Mouse (Mus musculus) neural tube, embryonic 12.5 days (tissue): ENCODE measurements around the gene C130074G19Rik. TPM values are rescaled to one million over a fixed set of nuclear protein-coding genes. Genes with fewer than 3 reads are reported as not detected.

Source experiments
- ATAC-seq: fragments of 200-750 bp; cut with Nextera tagmentation; 2 replicates; pipeline ENCODE4 v1.8.0; 2017; ENCODE audit warnings: low read depth, mild to moderate bottlenecking, moderate TSS enrichment, moderate library complexity; ENCODE audit not compliant: low FRiP score
- H3K27ac ChIP-seq: fragments of 300-500 bp; sonication (generic); 2 replicates; pipeline ENCODE4 v1.5.1; 2016
- H3K27me3 ChIP-seq: fragments of 300-500 bp; sonication (generic); replicated peaks from 2 replicates; pipeline ENCODE4 v1.6.1; 2016; ENCODE audit warnings: mild to moderate bottlenecking
- H3K36me3 ChIP-seq: fragments of 300-500 bp; sonication (generic); 2 replicates; pipeline ENCODE4 v1.6.1; 2016; ENCODE audit warnings: mild to moderate bottlenecking
- H3K4me1 ChIP-seq: fragments of 300-500 bp; sonication (generic); 2 replicates; pipeline ENCODE4 v1.6.1; 2016
- H3K4me2 ChIP-seq: fragments of 300-500 bp; sonication (generic); replicated peaks from 2 replicates; pipeline ENCODE4 v1.6.1; 2016; ENCODE audit warnings: mild to moderate bottlenecking
- H3K4me3 ChIP-seq: fragments of 300-500 bp; sonication (generic); 2 replicates; pipeline ENCODE4 v1.5.1; 2016
- H3K9ac ChIP-seq: fragments of 300-500 bp; sonication (generic); 2 replicates; pipeline ENCODE4 v1.6.1; 2016; ENCODE audit warnings: mild to moderate bottlenecking
- H3K9me3 ChIP-seq: fragments of 300-500 bp; sonication (generic); 2 replicates; pipeline ENCODE4 v1.6.1; 2016; ENCODE audit warnings: mild to moderate bottlenecking
- WGBS: fragments of 180-500 bp; shearing (Covaris S2); methylation state at CpG from one replicate; pipeline ENCODE4 v1.1.7; 2016; 5-methylcytosine and 5-hydroxymethylcytosine counted together
- polyA plus RNA-seq: library from polyadenylated mRNA; unstranded; fragments of >200 nt; fragmentation: Nextera tagmentation; extraction: Ambion mirVana; gene quantifications from 2 replicates; pipeline ENCODE4 v1.2.1, GENCODE M21; 2016

The C130074G19Rik gene
- polyA plus RNA-seq, 1 experiment from 2014 or later = 1.2 TPM

- Histone ChIP-seq H3K27ac (no peak overlapping the region), H3K4me1 (peaks cover 3% of the 10 kb centered on the region; the same call in 1 of the 2 replicates), H3K9me3 (no peaks in the 10 kb centered on the region), H3K9ac (no peak overlapping the region), H3K36me3 (no peaks in the 10 kb centered on the region), H3K27me3 (peaks cover 17% of the 10 kb centered on the region; the same call in 1 of the 2 replicates), H3K4me3 (no peak overlapping the region), H3K4me2 (peak overlapping the region; percentile 40)
- 35% methylated on average over 5 of the region's 5 CpGs for WGBS
- no peak for ATAC-seq
Observed at GRCm38 (mm10) chr1:184853339-184853738, 29.7 kb downstream of the C130074G19Rik start.

DNA sequence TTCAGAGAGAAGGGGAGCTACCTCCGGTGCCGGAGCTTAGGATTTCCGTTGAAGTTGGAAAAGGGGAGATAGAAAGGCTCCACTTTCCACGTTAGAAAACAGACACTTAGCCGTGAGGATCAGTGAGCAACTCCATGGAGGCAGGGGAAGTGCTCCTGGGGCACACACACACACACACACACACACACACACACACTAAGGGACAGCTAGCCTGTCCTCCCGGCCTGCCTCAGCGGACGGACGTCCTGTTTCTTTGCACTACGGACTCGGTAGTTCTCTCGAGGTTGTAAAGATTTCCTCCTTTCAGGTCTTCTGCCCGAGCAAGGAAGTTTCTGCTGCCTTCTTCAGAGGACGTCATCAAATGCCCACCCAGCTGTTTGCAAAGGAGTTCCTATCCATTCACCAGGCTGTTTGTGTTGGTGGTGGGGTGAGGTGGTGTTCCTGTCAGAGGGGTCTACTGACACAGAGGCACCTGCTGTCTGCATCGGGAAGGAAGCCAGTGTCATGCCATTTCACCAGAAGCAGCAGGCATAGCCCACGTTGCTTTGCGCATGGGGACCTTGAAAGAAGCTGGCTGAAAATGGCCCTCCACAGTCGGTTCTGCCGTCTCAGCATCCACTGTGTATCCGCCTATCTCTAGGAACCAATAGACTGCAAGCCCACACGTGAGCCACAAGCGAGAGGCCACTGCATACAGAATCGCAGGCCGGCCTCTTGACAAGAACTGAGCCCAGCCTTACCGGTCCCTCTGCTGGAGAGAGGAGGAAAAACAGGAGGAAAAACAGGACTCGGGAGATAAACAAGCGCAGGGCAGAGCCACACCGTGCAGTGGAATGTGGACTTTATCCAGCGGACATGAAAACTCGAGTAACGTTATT lies 31.0 kb downstream of the C130074G19Rik start:
- Histone ChIP-seq H3K4me2 (peak overlapping the region; percentile 50), H3K4me3 (0 out of 2 replicates have a peak overlapping the region, but pooled peaks have one; percentile 5), H3K9me3 (no peaks in the 10 kb centered on the region), H3K27ac (no peak overlapping the region), H3K9ac (no peak overlapping the region), H3K4me1 (peaks cover 3% of the 10 kb centered on the region; the same call in 1 of the 2 replicates), H3K36me3 (no peaks in the 10 kb centered on the region), H3K27me3 (peaks cover 18% of the 10 kb centered on the region; the same call in 1 of the 2 replicates)
- WGBS = 20% methylated on average over 31 of the region's 31 CpGs
- peak; percentile 80 for ATAC-seq

DNA sequence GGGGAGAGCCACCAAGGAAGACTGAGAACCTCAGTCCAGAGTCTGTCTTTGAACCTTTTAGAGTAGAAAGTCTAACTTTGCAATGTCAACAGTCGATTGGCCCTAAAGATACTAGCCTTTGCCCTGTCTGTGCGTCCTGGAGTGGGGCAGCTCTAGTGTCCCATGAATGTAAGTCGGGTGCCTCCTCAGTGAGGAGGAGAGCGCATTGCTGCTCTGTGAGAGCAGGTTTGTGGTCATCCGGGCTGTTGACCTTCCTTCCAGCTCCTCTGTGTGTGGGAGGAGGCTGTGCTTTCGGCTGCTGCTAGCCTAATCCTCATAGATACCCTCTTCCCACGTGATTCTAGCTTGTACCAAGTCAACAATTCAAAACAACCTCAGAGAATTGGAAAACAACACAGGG lies 31.9 kb downstream of the C130074G19Rik start:
- peaks cover 6% of the 10 kb centered on the region for H3K4me1 ChIP-seq
- no peak overlapping the region for H3K27ac ChIP-seq
- no peak for ATAC-seq
- H3K4me2 ChIP-seq = no peak overlapping the region
- no peaks in the 10 kb centered on the region for H3K9me3 ChIP-seq
- no peak overlapping the region for H3K9ac ChIP-seq
- H3K4me3 ChIP-seq = no peak overlapping the region
- no peaks in the 10 kb centered on the region for H3K36me3 ChIP-seq
- peaks cover 25% of the 10 kb centered on the region; the same call in 1 of the 2 replicates for H3K27me3 ChIP-seq
- 59% methylated on average over 7 of the region's 7 CpGs for WGBS

DNA sequence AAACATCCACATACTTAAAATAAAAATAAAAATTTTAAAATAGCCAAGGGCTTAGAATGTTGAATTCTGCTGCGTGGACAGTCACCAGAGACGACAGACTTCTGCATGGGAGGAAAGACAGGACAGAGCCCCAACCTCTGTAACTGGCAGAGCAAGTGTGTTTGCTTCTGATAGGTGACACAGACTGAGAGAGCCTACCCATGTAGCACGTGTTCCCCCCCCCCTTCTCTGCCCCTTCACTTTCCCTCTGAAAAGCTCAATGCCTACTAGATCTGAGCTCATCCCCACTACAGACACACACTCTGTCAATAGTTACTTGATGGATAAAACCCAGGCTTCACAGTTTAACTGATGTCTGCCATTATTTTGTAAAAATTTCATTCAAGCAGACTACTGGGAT lies 36.0 kb downstream of the C130074G19Rik start:
- H3K4me2 ChIP-seq = no peak overlapping the region

GRCm38 (mm10) chr1:184846092-184846750 lies 36.8 kb downstream of the C130074G19Rik start, which contains the start of gene Marc2:
Gene Marc2 (minus strand): TSS chr1:184846451.
- Histone ChIP-seq H3K4me2 (peak within 1 kb of the TSS; percentile 89), H3K9me3 (no peaks in the 10 kb centered on the region), H3K9ac (peak within 1 kb of the TSS; percentile 76), H3K36me3 (no peaks in the 10 kb centered on the region), H3K27me3 (peaks cover 16% of the 10 kb centered on the region; the same call in 1 of the 2 replicates), H3K4me3 (peak within 1 kb of the TSS; percentile 74), H3K27ac (no peak within 1 kb of the TSS), H3K4me1 (peaks cover 18% of the 10 kb centered on the region)
- WGBS = 5% methylated on average over 18 of the region's 18 CpGs
- ATAC-seq = peak; percentile 5; the same call in 1 of the 2 replicates

More for the DNA sequence above, 36.0 kb downstream of the C130074G19Rik start:
- Histone ChIP-seq H3K9ac (no peak overlapping the region), H3K36me3 (no peaks in the 10 kb centered on the region), H3K4me1 (peaks cover 10% of the 10 kb centered on the region), H3K4me3 (no peak overlapping the region), H3K27ac (no peak overlapping the region), H3K9me3 (no peaks in the 10 kb centered on the region), H3K27me3 (peaks cover 20% of the 10 kb centered on the region; the same call in 1 of the 2 replicates)
- no peak for ATAC-seq
- 58% methylated on average over 3 of the region's 3 CpGs for WGBS

DNA sequence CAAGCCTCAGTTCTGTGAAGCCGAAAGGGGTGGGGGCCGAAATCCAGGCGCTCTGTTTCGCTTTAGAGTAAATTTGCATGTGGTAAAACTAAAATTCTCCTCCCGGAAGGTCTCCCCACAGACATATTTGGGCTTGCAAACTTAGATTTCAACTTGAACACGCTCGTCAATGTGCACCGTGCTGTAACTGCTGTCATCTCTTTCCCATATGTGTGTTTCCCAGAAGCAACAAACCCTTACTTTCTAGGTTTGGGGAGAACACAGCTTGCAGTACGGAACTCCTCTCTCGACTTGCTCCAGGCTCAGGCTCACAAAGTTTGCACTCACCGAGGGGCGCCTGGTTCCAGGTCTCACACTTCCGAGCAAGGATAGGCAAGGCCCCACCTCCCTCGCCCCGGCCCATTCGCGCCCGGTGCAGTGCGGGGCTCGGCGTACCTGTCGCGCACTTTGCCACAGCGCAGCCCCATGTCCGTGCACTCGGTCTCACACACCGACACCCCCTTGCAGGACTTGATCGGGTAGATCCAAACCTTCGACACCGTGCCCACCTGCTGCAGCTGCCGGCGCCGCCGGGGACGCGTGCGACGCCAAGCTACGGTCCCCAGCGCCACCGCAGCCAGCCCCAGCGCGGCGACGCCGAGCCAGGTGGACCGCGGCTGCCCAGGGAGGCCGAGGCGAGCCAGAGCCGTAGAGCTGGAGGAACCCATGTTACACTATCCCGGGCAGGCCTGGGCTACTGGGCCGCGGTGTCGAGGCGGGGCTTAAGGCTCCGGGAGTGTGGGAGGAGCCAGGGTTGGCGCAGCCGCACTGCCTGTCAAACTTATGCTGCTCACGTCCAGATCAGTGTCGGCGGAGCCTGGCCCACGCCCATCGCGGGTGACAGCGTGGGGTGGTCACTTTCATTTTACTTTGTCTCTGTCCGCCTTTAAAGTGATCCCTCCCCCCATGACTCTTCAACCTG lies 37.6 kb downstream of the C130074G19Rik start:
- Histone ChIP-seq H3K9me3 (no peaks in the 10 kb centered on the region), H3K36me3 (no peaks in the 10 kb centered on the region; the same call in 1 of the 2 replicates), H3K27me3 (peaks cover 15% of the 10 kb centered on the region; the same call in 1 of the 2 replicates), H3K27ac (no peak overlapping the region), H3K9ac (peak overlapping the region; percentile 76), H3K4me3 (peak overlapping the region; percentile 74), H3K4me2 (peak overlapping the region; percentile 89), H3K4me1 (peaks cover 18% of the 10 kb centered on the region)
- under 1% methylated on average over 67 of the region's 67 CpGs for WGBS
- ATAC-seq = peak; percentile 92

- H3K36me3 ChIP-seq = peaks cover 3% of the 10 kb centered on the region; the same call in 1 of the 2 replicates
- H3K27ac ChIP-seq = no peak overlapping the region
- H3K27me3 ChIP-seq = peaks cover 15% of the 10 kb centered on the region; the same call in 1 of the 2 replicates
- no peak for ATAC-seq
- no peaks in the 10 kb centered on the region for H3K9me3 ChIP-seq
- H3K4me1 ChIP-seq = peaks cover 18% of the 10 kb centered on the region
- peak overlapping the region; percentile 74 for H3K4me3 ChIP-seq
- WGBS = 21% methylated on average over 15 of the region's 15 CpGs
- H3K4me2 ChIP-seq = peak overlapping the region; percentile 89
- H3K9ac ChIP-seq = peak overlapping the region; percentile 76
Observed at GRCm38 (mm10) chr1:184844326-184845066, 38.5 kb downstream of the C130074G19Rik start.

- Histone ChIP-seq H3K36me3 (peaks cover 10% of the 10 kb centered on the region; the same call in 1 of the 2 replicates), H3K4me1 (peaks cover 7% of the 10 kb centered on the region; the same call in 1 of the 2 replicates), H3K4me2 (no peak overlapping the region), H3K27me3 (no peaks in the 10 kb centered on the region), H3K27ac (no peak overlapping the region), H3K9me3 (no peaks in the 10 kb centered on the region), H3K9ac (no peak overlapping the region), H3K4me3 (no peak overlapping the region)
- 87% methylated on average over 4 of the region's 4 CpGs for WGBS
- no peak for ATAC-seq
Observed at GRCm38 (mm10) chr1:184837649-184838048, 45.4 kb downstream of the C130074G19Rik start.

DNA sequence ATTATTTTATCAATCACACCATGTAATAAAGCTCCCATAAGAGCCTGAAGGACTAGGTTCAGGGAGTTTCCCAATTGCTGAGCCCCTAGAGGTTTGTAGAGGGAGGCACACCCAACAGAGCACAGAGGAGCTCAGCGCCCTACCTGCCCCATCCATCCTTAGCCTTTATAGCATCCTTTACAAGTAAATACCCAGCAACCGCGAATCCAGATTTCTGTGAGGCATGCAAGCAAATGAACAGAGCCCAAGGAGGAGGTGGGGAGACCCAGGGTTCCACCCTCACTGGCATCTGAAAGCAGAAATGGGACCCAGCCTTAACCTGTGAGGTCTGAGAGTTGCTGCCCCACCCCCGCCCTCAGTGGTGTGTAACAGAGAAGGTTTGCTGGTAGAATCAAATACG lies 46.7 kb downstream of the C130074G19Rik start:
- H3K4me3 ChIP-seq = no peak overlapping the region
- no peak overlapping the region for H3K27ac ChIP-seq
- H3K9ac ChIP-seq = no peak overlapping the region
- no peaks in the 10 kb centered on the region for H3K9me3 ChIP-seq
- peaks cover 1% of the 10 kb centered on the region; the same call in 1 of the 2 replicates for H3K4me1 ChIP-seq
- no peaks in the 10 kb centered on the region for H3K27me3 ChIP-seq
- no peak overlapping the region for H3K4me2 ChIP-seq
- no peak for ATAC-seq
- 74% methylated on average over 5 of the region's 5 CpGs for WGBS
- peaks cover 20% of the 10 kb centered on the region; the same call in 1 of the 2 replicates for H3K36me3 ChIP-seq

DNA sequence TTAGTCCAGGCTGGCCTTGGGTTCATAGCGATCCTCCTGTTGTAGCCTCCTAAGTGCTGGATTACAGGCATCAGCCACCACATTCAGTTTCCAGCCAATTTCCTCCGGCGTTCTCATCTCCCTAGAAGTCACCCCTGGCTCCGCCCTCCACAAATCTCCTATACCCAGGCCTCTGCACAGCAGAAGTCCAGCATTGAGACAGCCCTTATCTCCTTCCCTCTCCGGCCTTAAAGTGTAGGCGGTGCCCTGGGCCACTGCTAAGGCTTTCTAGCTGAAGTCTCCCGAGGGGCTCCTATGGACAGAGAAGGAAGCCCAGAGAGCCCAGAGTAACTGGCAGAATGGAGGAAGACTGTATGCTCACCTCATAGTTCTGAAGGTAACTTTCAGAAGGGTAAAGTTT lies 49.5 kb downstream of the C130074G19Rik start:
- Histone ChIP-seq H3K27me3 (no peaks in the 10 kb centered on the region), H3K4me2 (no peak overlapping the region), H3K4me1 (no peaks in the 10 kb centered on the region), H3K9me3 (no peaks in the 10 kb centered on the region), H3K27ac (no peak overlapping the region), H3K4me3 (no peak overlapping the region), H3K36me3 (peaks cover 32% of the 10 kb centered on the region), H3K9ac (no peak overlapping the region)
- no peak for ATAC-seq
- WGBS = 87% methylated on average over 7 of the region's 7 CpGs

DNA sequence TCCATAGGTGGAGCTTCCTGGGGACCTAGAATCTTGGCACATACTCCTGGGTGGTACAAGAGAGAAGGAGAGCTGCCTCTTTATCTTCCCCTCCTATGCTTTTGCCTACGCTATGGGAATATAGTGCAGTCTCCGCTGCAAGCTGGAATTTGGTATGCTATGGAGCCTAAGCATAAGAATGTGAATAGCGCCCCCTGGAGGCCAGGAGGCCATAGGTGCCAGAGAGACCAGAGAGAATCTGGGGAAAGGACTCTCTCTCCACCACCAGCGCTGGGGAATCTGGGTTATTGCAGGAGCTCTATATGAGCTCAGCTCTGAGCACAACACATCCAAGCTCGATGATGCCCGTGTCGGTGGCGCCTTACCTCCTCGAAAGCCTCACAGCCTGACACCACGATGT lies 50.8 kb downstream of the C130074G19Rik start:
- no peak overlapping the region for H3K27ac ChIP-seq
- no peaks in the 10 kb centered on the region for H3K27me3 ChIP-seq
- H3K4me1 ChIP-seq = no peaks in the 10 kb centered on the region; the same call in 1 of the 2 replicates
- no peak overlapping the region for H3K4me3 ChIP-seq
- 85% methylated on average over 10 of the region's 10 CpGs for WGBS
- no peak overlapping the region for H3K9ac ChIP-seq
- H3K36me3 ChIP-seq = peaks cover 32% of the 10 kb centered on the region
- no peak overlapping the region for H3K4me2 ChIP-seq
- H3K9me3 ChIP-seq = no peaks in the 10 kb centered on the region
- no peak for ATAC-seq
